Mouse (Mus musculus) lung, adult 2 months (tissue): ENCODE data around the gene Tet3.

Experiments
- CTCF ChIP-seq: fragments of 200-500 bp; IDR thresholded peaks from 2 replicates; pipeline ENCODE4 v1.5.1; 2011; ENCODE audit warnings: mild to moderate bottlenecking, low read length, control low read depth; ENCODE audit not compliant: insufficient read depth
- POLR2A ChIP-seq: fragments of 200-500 bp; IDR thresholded peaks from 2 replicates; pipeline ENCODE4 v1.6.1; 2011; ENCODE audit warnings: low read depth, mild to moderate bottlenecking, control low read depth, low read length, borderline replicate concordance; ENCODE audit errors: extremely low read depth

- TF ChIP-seq CTCF (no peak), POLR2A (no peak)
Observed at GRCm38 (mm10) chr6:83316022-83316421, 142.9 kb downstream of the Tet3 start.
